Mouse (Mus musculus) neural tube, embryonic 12.5 days (tissue): ENCODE measurements at regions not wholly inside any gene's neighbourhood (a gene's known extent, or its start where the extent isn't known, plus 50 kb on each side); places are given as distances from the start of the nearest gene placed in this dataset.
"Not testable (repeated sequence)": the region's sequence is repeated elsewhere in the genome, so short reads cannot be mapped to it uniquely, and the experiment has no call there.

ENCODE experiments used
- ATAC-seq: fragments of 200-750 bp; cut with Nextera tagmentation; 2 replicates; pipeline ENCODE4 v1.8.0; 2017; ENCODE audit warnings: low read depth, mild to moderate bottlenecking, moderate TSS enrichment, moderate library complexity; ENCODE audit not compliant: low FRiP score
- H3K27ac ChIP-seq: fragments of 300-500 bp; sonication (generic); 2 replicates; pipeline ENCODE4 v1.5.1; 2016
- H3K27me3 ChIP-seq: fragments of 300-500 bp; sonication (generic); replicated peaks from 2 replicates; pipeline ENCODE4 v1.6.1; 2016; ENCODE audit warnings: mild to moderate bottlenecking
- H3K36me3 ChIP-seq: fragments of 300-500 bp; sonication (generic); 2 replicates; pipeline ENCODE4 v1.6.1; 2016; ENCODE audit warnings: mild to moderate bottlenecking
- H3K4me1 ChIP-seq: fragments of 300-500 bp; sonication (generic); 2 replicates; pipeline ENCODE4 v1.6.1; 2016
- H3K4me2 ChIP-seq: fragments of 300-500 bp; sonication (generic); replicated peaks from 2 replicates; pipeline ENCODE4 v1.6.1; 2016; ENCODE audit warnings: mild to moderate bottlenecking
- H3K4me3 ChIP-seq: fragments of 300-500 bp; sonication (generic); 2 replicates; pipeline ENCODE4 v1.5.1; 2016
- H3K9ac ChIP-seq: fragments of 300-500 bp; sonication (generic); 2 replicates; pipeline ENCODE4 v1.6.1; 2016; ENCODE audit warnings: mild to moderate bottlenecking
- H3K9me3 ChIP-seq: fragments of 300-500 bp; sonication (generic); 2 replicates; pipeline ENCODE4 v1.6.1; 2016; ENCODE audit warnings: mild to moderate bottlenecking
- WGBS: fragments of 180-500 bp; shearing (Covaris S2); methylation state at CpG from one replicate; pipeline ENCODE4 v1.1.7; 2016; 5-methylcytosine and 5-hydroxymethylcytosine counted together

GRCm38 (mm10) chr2:17855566-17856264 is 124.5 kb upstream of the Nebl start:
- H3K27ac ChIP-seq, result no peak overlapping the region
- no peak overlapping the region for H3K4me2 ChIP-seq
- no peak overlapping the region for H3K9ac ChIP-seq
- no peaks in the 10 kb centered on the region for H3K27me3 ChIP-seq
- no peaks in the 10 kb centered on the region for H3K36me3 ChIP-seq
- WGBS, result 90% methylated on average over 11 of the region's 11 CpGs
- no peaks in the 10 kb centered on the region for H3K9me3 ChIP-seq
- H3K4me3 ChIP-seq, result no peak overlapping the region
- no peak for ATAC-seq
- peaks cover 8% of the 10 kb centered on the region for H3K4me1 ChIP-seq

- Histone ChIP-seq H3K4me1 (peaks cover 8% of the 10 kb centered on the region), H3K27ac (no peak overlapping the region), H3K36me3 (no peaks in the 10 kb centered on the region), H3K4me2 (no peak overlapping the region), H3K27me3 (no peaks in the 10 kb centered on the region), H3K9me3 (no peaks in the 10 kb centered on the region), H3K9ac (no peak overlapping the region), H3K4me3 (no peak overlapping the region)
- ATAC-seq, result no peak
- 31% methylated on average over 3 of the region's 3 CpGs for WGBS
These were observed 122.8 kb upstream of the Nebl start for GRCm38 (mm10) chr2:17854088-17854487.

DNA sequence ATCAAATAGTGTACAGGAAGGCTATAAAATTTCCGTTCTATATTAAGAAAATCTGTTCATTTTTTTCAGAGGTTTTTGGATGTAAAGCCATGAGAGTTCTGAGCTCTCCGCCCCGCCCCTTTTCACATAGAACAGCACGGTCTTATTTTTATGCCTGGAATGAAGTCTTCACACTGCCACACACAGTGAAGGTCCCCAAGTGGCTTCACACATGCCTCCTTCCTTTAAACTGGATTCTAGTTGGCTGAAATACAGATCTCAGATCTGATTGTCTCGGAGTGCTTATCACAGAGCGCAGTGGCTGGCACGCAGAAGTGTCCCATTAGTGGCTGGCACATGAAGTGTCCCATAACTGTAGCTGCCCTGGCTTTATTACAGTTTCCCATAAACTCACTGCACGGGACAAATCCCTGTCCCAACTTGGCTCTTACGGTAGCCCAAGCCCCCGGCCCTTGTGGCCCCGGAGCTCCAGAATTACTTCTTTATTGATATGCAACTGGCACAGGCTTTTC is 122.3 kb upstream of the Nebl start:
- 0 out of 2 replicates have a peak, but pooled peaks have one; percentile 27 for ATAC-seq
- Histone ChIP-seq H3K27ac (no peak overlapping the region), H3K4me1 (peaks cover 8% of the 10 kb centered on the region), H3K27me3 (no peaks in the 10 kb centered on the region), H3K4me2 (peak overlapping the region; percentile 55; the same call in 1 of the 2 replicates), H3K36me3 (no peaks in the 10 kb centered on the region), H3K9me3 (no peaks in the 10 kb centered on the region), H3K9ac (no peak overlapping the region), H3K4me3 (no peak overlapping the region)
- WGBS, result 28% methylated on average over 11 of the region's 11 CpGs

DNA sequence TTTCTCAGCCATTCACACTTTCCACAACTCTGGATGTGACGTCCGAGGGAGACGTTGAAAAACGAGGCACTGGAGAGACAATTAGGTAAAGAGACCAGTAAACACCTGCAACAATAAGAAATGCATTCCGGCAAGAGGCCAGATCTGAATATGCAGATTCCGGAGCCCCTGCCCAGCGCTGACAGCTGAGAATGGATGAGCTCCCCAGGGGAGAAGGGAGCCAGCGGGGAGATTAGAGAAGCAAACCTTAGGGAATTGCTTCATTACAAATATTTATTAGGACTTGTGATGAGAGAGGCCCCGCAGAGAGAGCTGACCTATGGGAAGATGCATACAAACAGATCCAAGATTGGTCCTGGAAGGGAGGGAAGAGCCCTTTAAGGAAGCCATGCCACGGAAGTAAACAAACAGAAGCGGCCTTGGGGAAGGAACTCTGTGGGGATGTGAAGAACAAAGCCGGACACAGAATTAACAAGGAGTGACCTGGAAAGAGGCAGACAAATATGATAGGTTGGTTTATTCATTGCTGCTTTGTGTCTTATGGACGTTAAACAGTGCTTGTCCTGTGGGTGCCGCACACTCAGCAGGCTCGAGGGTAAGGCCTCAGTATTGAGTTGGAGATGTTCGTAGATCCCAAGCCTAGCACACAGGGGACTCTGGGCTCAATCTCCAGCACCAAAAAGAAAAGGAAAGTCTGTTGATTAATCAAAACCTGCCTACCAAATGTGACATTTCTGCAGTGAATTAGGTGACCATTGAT is 121.7 kb upstream of the Nebl start:
- peaks cover 8% of the 10 kb centered on the region for H3K4me1 ChIP-seq
- H3K9ac ChIP-seq, result no peak overlapping the region
- no peaks in the 10 kb centered on the region for H3K9me3 ChIP-seq
- no peaks in the 10 kb centered on the region for H3K36me3 ChIP-seq
- no peaks in the 10 kb centered on the region for H3K27me3 ChIP-seq
- 0 out of 2 replicates have a peak overlapping the region, but pooled peaks have one; percentile 5 for H3K4me3 ChIP-seq
- peak overlapping the region; percentile 55 for H3K4me2 ChIP-seq
- H3K27ac ChIP-seq, result no peak overlapping the region
- peak; percentile 33 for ATAC-seq
- 2% methylated on average over 16 of the region's 16 CpGs for WGBS

GRCm38 (mm10) chr2:17850741-17851140 is 119.5 kb upstream of the Nebl start:
- Histone ChIP-seq H3K4me3 (no peak overlapping the region), H3K9me3 (no peaks in the 10 kb centered on the region), H3K27ac (no peak overlapping the region), H3K9ac (no peak overlapping the region), H3K4me1 (peaks cover 8% of the 10 kb centered on the region), H3K4me2 (no peak overlapping the region), H3K36me3 (no peaks in the 10 kb centered on the region), H3K27me3 (no peaks in the 10 kb centered on the region)
- WGBS, result 96% methylated on average over 4 of the region's 4 CpGs
- ATAC-seq, result no peak

DNA sequence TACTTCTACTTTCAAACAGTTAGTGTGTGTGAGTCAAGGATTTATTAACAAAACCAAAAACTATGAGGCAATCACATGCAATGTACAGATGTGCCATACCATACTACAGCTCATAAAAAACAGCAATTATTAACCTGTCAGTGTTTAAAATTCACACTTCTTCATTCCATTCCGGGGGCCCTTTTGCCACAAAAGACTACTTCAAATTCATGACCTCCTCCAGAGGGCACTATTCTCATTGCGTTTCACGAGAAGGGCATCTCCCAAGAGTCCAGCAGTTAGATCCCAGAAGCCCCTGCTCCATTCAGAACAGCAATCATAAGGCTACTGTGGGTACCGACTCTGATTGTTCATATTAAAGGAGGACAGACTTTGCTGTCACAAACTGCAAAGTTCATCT is 118.0 kb upstream of the Nebl start:
- no peak for ATAC-seq
- H3K4me2 ChIP-seq, result no peak overlapping the region
- H3K4me1 ChIP-seq, result peaks cover 8% of the 10 kb centered on the region
- WGBS, result 39% methylated on average over 4 of the region's 4 CpGs
- no peak overlapping the region for H3K27ac ChIP-seq
- H3K27me3 ChIP-seq, result no peaks in the 10 kb centered on the region
- no peak overlapping the region for H3K9ac ChIP-seq
- H3K4me3 ChIP-seq, result no peak overlapping the region
- no peaks in the 10 kb centered on the region for H3K36me3 ChIP-seq
- H3K9me3 ChIP-seq, result no peaks in the 10 kb centered on the region

GRCm38 (mm10) chr2:17845447-17846092 is 114.3 kb upstream of the Nebl start:
- not testable (repeated sequence) for H3K4me2 ChIP-seq, H3K36me3 ChIP-seq, H3K4me1 ChIP-seq, H3K27ac ChIP-seq, H3K9me3 ChIP-seq, ATAC-seq, H3K9ac ChIP-seq, H3K4me3 ChIP-seq, H3K27me3 ChIP-seq
- 80% methylated on average over 7 of the region's 7 CpGs for WGBS

GRCm38 (mm10) chr2:17844662-17845446 is 113.6 kb upstream of the Nebl start:
- Histone ChIP-seq H3K4me2 (no peak overlapping the region), H3K4me1 (peaks cover 1% of the 10 kb centered on the region; the same call in 1 of the 2 replicates), H3K9ac (no peak overlapping the region), H3K9me3 (no peaks in the 10 kb centered on the region), H3K27me3 (no peaks in the 10 kb centered on the region), H3K4me3 (no peak overlapping the region), H3K27ac (no peak overlapping the region), H3K36me3 (no peaks in the 10 kb centered on the region)
- 79% methylated on average over 8 of the region's 8 CpGs for WGBS
- no peak for ATAC-seq

GRCm38 (mm10) chr2:17841963-17842362 is 110.7 kb upstream of the Nebl start:
- Histone ChIP-seq H3K27ac (no peak overlapping the region), H3K9me3 (no peaks in the 10 kb centered on the region), H3K4me1 (peaks cover 14% of the 10 kb centered on the region), H3K4me3 (no peak overlapping the region), H3K36me3 (no peaks in the 10 kb centered on the region), H3K27me3 (no peaks in the 10 kb centered on the region), H3K4me2 (no peak overlapping the region), H3K9ac (no peak overlapping the region)
- ATAC-seq, result no peak
- 50% methylated on average over 3 of the region's 3 CpGs for WGBS

GRCm38 (mm10) chr2:17841546-17841945 is 110.3 kb upstream of the Nebl start:
- ATAC-seq, result no peak
- H3K4me1 ChIP-seq, result peaks cover 14% of the 10 kb centered on the region
- H3K4me2 ChIP-seq, result no peak overlapping the region
- no peaks in the 10 kb centered on the region for H3K9me3 ChIP-seq
- no peak overlapping the region for H3K27ac ChIP-seq
- WGBS, result 68% methylated on average over 2 of the region's 2 CpGs
- H3K9ac ChIP-seq, result no peak overlapping the region
- no peaks in the 10 kb centered on the region for H3K36me3 ChIP-seq
- no peaks in the 10 kb centered on the region for H3K27me3 ChIP-seq
- H3K4me3 ChIP-seq, result no peak overlapping the region

DNA sequence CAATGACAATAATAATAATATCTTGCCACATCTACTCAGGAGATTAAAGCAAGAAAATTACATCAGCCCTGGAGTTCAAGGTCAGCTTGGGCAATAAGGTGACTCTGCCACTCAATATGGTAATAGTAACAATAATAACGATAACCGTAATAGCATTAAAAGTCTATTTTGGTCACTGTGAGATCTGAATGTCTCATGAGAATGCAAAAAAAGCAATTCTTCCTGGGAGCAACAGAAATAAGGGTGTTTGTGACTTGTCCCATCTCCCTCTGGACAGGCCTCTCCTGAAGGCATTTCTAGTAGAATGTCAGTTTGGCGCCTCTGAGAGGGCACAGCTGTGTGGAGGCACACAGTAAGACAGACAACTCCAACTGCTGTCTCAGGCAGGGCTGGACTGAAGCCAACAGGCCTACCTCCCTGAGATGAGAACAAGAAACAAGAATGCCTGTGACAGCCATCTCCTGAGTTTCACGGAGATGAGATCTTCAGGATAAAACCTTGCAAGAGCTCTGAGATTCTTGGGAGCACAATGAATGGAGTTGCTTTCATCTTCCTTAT is 109.8 kb upstream of the Nebl start:
- no peak for ATAC-seq

More for the DNA sequence above, 109.8 kb upstream of the Nebl start:
- Histone ChIP-seq H3K4me1 (peaks cover 14% of the 10 kb centered on the region), H3K27ac (no peak overlapping the region), H3K36me3 (no peaks in the 10 kb centered on the region), H3K4me2 (no peak overlapping the region), H3K9me3 (no peaks in the 10 kb centered on the region), H3K4me3 (no peak overlapping the region), H3K9ac (no peak overlapping the region), H3K27me3 (no peaks in the 10 kb centered on the region)
- 81% methylated on average over 4 of the region's 4 CpGs for WGBS
